Mouse (Mus musculus): ENCODE measurements around the gene Trak1.
A peak's percentile ranks its signal among the peaks of the same experiment; 100 is the strongest.

Trak1 gene

DNA sequence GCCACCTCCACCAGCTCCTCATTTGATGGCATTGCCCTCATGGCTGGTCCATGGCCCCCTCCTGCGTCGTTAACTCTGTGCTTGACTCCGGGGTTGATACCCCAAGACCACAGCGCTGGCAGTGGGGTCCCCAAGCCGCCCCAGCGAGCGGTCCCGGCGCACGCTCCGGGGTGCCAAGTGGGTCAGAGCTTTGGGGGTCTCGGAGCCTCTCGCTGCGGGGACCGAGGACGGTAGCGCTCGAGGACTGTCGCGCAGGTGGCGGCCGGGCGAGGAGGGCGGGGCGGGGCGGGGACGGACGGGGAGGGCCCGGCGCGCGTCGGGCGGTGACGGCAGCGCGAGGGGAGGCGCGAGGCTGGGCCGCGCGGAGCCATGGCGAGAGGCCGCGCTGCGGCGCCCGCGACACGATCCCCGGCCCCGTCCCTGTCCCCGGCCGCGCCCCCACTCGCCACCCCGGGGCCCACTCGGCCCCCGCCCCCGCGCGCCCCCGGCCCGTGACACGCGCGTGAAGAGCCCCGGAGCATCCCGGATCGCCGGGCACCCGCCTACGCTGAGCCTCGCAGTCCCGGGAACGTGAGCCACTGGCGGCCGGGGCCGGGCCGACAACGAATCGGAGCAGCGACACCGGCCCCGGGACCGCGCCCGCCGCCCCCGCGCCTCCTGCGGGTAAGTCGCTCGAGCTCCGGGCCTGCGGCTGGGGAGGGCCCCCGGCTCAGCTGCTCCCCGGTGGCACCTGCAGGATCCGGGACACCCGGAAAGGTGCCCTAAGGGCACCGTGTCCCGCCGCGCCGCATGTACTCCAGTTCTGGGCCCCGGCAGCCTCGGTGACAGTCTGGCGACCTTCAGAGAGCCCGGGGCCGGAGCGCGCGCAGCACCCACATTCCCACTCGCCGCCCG is at the start of gene Trak1:
Gene Trak1 (plus strand): TSS at position 332 of the 894 bp plus-strand sequence.
- DNase-seq (ENCODE audit: low spot score) = no peak

DNA sequence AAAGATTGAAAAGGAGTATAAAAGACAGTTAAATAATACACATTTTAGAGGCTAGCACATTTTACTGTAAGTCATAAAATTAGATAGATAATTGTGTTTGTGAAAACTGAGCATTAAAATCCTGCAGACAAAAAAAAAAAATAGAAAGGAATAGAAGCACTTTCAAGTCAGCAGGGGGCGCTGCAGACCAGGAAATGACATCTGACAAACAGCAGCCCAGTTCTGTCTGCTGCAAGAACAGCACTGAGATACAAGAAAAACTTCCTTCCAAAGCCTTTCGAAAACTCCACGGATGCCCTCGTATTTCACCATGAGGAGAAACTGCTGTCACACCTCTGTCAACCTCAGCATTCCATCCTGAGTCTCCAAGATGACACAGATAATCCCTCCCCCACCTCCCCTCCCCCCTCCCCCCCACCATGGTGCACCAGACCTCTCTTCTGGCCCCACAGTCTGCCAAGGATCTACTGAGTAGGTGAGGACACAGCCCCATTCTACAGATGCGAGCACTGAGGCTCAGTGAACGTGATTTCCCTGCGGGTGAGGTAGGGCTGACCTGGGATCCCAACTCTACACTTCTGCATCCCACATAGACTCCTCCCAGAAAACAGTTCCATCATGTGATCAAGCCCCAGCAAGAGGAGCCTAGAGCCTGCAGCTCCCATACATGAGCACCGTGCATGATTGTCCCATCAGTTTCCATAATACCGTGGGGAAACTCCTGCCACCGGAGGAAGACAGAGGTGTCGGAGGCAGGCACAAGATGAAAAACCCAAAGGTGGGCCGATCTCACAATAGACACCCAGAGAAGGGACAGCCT is 49.1 kb upstream of the Trak1 start:
- peak; percentile 62 for DNase-seq (ENCODE audit: low spot score)

DNA sequence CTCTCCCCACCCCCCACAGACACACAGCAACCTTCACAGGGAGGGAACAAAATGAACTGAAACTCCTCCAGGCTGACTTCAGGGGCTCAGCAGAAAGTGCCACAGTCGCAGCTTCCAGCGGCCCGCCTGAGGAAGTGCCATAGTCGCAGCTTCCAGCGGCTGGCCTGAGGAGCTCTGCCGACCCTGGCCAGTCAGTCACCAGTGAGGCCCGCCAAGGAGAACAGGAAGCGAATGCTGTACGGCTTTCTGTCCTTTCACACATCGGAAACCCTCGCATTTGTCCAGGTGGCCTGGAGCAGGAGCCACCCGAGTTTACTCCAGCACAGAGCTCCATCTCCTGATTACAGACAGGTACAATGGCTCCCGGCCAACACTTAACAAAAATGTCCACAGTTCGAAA is 47.5 kb upstream of the Trak1 start:
- peak; percentile 8 for DNase-seq (ENCODE audit: low spot score)

DNA sequence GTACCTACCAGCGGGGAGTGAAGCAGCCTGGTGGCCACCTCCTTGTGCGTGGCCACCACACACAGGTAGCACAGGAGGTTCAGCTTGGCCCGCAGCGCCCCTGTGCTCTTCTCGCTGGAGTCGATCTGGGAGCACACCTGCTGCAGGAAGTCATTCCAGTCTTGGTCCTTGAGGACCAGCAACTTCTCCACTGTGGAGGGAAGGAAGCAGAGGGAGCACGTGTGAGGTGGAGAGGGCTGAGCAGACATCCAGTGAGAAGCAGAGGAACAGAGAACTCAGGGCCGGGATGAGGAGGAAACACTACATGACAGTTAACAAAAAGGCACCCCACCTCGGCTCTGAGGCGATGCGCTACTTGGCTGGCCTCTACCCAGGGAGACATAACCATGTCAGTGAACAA is 46.4 kb upstream of the Trak1 start:
- peak; percentile 2 for DNase-seq (ENCODE audit: low spot score)

DNA sequence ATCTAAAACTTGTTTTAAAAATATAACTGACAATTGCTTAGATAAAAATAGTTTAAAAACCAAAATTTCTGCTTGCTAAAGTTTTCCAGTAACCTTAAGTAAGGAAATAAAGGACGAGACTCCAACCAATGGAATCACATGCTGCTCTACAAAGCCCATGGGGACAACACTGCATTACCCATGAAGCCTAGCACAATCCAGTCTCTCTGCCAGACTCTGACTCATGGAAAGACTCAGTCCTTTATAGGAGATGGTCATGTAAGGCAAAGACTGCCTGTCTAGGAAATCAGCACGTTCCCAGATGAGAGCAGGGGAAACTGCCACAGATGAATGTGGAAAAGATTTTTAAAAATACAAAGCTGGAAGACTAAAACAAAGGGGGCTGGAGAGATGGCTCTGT is 43.3 kb upstream of the Trak1 start:
- DNase-seq (ENCODE audit: low spot score) = peak; percentile 3

DNA sequence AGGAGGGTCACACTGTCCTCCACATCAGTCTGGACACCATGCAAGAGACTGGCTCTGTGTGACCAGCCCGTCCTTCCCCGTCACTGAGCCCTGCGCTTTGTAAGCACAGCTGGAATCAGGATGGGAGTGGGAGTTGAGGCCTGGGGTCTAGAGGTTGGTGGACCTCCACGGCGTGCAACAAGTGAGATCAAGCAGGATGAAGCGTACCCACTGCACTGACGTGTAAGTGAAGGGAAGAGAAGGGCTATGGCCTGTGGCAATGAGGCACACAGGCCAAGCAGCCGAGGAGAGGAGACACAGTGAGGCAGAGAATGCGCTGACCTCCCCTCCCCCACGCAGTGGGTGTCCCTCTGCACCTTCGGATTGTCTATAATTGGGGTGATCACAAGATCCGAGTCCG is 42.5 kb upstream of the Trak1 start:
- DNase-seq (ENCODE audit: low spot score) = peak; percentile 2

DNA sequence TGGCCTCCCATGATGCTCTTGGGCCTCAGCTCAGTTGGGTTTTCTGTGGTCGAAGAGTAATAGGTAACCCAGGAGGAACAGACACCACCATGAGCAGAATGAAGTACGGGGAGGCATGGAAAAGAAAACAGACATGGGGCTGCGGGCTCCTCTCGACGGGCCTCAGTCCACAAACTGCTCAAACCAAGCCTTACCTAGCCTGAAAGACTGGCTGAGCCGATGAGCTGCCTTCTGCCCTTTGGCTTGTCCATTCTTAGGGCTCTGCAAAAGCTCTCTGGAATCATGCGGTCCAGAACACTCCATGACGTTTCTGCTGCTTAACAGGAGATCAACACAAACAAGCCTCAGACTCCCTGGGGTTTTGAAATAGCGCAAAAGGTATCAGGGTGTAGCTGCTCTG is 40.2 kb upstream of the Trak1 start:
- no peak for DNase-seq (ENCODE audit: low spot score)

DNA sequence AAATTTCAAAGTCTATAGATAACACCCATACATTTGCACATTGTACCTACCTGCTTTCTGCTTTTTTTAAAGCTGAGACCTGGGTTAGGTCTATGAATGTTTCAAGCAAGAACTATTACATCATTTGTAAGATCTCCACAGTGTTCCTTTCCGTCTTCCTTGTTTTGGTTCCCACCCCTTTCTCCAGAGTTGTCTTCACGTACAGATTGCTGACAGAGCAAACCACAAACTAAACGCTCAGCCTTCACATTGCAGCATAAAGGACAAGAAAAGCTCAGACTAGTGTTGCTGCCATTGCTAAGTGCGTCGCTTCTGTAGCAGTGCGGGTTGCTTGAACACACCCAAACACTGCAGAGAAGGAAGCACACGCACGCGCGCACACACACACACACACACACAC is 32.0 kb upstream of the Trak1 start:
- DNase-seq (ENCODE audit: low spot score) = no peak

DNA sequence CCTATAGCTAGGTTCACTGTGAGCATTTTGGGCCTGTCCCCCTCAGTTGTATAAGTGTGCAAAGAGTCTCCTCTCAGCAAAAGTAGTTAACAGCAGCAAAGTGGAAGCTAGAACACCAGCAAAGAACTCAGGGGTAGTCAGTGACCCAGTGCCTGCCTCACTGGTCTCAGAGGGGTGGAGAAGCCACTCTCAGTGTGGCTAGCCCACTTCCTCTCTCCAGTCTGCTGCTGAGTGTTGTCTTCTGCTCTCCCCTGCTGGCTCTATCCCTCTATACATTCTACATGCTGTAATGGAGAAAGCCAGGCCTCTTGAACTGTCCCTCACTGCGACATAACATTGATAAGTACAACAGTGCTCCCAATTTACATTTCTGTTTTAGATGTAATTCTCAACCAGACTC is 26.2 kb upstream of the Trak1 start:
- DNase-seq (ENCODE audit: low spot score) = no peak

DNA sequence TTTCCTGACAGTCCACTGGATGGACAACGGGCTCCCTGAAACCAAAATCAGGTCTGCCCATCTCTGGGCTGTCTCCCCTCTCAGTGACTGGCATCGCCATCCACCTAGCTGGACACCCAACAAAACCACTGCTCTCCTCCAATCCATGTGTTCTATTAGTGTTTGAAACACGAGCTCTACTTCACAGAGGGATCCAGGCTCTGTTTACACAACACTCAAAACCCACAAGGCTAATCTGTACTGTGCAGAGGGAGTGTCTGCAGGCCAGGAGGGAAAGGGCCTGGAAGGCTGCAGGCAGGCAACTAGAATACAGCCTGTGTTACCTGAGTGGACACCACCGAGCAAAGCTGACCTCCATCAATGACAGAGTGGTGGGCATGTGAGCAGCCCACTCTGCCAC is 25.7 kb upstream of the Trak1 start:
- no peak for DNase-seq (ENCODE audit: low spot score)

DNA sequence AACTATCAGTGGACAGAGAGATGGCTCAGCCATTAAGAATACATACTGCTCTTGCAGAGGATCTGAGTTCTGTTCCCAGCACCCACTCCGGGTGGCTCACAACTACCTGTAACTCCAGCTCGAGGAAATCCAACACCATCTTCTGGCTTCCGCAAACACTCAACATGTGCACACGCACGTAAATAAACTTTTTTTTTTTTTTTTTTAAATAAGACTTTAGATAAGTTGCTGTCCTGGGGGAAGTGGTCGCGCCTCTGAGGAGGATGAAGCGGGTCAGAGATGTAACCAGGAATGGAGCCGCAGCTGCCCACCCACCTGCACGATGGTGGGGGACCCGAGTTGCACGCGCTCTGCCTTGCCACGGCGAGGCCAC is 20.6 kb upstream of the Trak1 start:
- DNase-seq (ENCODE audit: low spot score) = no peak

DNA sequence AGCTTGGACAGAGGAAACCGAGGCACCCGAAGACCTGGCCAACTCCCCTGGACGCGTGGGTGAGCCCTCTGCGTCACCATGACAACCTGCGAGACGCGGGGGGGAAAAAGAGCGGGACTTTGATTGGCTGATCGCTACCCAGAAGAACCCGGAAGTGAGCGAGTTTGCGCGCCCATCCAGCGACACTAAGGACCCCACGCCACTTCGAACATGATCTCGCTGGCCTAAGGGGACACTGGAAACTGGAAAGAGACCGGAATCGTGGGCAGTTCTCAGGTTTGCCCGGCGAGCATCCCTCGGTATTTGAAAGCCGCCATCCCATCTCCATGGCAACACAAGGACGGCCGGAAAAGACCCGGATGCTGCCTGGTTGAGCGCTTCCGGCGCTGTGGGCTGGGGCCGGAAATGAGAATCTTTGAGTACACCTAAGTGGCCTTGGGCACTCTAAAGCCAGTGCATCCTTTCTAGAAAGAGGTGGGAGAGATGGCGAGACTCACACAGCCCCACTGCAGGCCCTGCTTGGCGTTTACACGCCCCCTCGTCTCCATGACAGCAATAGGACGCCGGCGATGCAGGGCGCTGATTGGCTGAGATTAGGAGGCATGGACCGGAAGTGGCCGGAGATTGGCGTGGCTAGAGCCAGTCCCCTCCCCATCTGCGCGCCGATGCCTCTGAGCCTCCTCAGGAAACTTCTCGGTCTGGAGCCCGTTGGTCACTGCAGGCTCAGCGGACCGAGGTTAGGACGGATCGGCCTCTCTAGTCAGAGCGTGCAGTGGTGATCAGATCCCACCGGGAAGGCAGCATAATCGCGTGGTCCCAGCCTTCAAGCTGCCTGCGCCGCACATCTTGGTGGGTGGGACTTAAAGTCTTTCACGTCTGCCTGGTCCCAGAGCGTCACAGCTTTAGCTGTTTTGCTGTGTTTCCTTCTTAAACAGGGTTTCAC is 19.9 kb upstream of the Trak1 start, which contains the start of gene Ulk4:
Gene Ulk4 (minus strand): TSS at position 80 of the 943 bp plus-strand sequence.
- peak; percentile 92 for DNase-seq (ENCODE audit: low spot score)

DNA sequence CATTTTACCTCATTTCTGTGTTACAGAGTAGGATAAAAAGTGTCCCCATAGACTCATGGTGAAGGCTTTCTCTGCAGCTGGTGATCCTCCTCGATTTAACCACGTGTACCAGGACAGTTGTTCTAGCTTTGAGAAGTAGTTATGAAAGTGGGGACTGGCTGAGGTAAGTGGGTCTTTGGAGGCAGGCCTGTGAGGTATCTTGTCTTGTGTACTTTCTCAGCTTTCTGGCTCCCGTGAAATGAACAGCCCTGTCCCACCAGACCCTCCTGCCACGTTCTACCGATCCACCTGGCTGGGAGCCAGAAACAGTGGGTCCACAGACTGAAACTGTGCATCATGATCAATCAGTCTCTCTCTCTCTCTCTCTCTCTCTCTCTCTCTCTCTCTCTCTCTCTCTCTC is 18.1 kb upstream of the Trak1 start:
- DNase-seq (ENCODE audit: low spot score) = no peak

DNA sequence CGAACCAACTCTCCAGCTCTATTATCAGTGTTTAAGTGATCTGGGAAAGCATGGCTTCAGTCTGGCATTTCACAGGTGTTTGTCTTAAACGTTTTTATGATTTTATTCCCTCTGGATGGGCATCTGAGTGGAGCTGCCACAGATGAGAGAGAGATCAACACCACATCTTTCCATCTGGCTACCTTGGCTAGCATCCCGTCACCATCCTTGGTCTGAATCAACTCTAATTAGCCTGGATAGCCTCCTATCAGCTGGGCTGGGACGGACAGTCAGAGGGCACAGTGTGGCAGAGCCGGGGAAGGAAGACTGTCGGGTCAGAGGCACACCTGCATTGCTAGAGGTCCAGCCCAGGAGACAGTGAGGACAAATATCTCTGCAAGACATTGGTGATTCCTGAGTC is 15.4 kb upstream of the Trak1 start:
- DNase-seq (ENCODE audit: low spot score) = no peak

DNA sequence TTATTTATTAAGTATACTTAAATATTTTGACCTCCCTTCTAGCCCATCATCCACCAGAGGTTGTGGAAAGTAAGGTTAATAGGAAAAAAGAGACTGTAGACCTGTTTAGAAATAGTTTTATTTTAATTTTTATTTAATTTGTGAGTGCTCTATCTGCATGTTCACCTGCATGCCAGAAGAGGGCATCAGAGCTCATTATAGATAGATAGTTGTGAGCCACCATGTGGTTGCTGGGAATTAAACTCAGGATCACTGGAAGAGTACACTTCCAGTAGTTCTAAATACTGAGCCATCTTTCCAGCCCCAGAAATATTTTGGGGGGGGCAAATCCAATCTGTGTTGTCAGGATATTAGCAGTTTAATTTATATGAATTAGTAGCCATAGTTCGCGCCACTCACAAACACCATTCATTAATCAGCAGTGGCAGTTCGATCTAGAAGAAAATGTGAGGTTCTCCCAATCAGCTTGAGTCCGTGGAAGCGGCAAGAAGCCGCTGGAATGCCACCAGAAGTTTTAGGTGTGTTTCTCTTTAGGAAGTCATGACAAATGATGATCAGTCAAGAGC is 13.6 kb upstream of the Trak1 start:
- DNase-seq (ENCODE audit: low spot score) = no peak

DNA sequence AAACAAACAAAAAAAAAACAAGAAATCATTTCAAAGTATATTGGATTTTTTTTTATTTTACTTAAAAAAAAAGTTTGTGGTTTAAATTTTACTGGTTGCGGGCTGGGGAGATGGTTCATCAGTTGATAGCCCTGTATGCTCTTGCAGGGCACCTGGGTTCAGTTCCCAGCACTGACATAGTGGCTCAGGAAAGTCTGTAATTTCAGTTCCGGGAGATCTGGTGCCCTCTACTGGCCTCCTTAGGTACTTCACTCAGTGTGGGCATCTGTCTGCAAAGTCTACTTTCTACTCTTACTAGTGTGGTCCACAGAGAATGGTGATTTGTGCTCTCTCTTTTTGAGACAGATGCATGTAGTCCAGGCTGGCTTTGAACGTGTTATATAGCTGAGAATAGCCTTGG is 12.9 kb upstream of the Trak1 start:
- peak; percentile 60 for DNase-seq (ENCODE audit: low spot score)

DNA sequence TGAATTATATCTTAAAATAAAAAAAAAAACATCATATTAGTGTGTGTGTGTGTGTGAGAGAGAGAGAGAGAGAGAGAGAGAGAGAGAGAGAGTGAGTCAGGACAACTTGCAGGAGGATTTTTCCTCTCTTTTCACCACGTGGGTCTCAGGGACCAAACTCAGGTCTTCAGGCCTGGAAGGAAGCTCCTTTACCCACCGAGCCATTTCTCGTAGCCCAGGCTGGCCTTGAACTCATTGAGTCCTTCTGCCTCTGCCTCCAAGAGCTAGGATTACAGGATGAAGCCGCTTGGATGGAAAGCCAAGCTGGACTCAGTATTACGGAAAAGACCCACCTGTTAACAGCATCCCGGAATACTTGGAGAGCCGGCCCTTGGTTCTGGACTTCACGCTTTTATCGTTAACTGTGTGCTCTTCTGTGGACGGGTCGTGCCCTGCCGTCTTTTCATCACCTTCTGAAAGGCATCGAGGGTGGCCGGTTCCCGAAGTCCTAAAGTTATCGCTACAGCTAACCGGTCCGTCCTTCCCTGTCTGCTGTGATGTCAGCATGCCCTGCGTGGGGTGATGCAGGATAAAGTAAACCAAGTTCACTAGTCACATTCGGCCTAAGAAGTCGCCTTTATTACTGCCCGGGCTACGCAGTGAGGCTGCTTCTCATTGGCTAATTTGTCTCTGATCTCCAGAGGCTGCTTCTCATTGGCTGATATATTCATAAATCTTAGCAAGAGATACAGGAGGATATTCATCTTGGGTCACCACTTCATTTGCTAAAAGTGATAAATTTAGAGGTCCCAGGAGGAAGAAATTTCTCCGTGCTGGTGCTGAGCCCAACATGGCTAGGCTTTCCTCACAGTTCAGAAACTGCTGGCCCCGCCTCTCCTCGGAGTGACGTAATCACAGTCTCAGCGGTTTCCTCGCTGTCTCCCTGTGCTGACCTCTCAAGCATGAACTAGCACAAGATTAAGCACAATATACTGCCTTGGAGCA is 11.7 kb upstream of the Trak1 start:
- peak; percentile 57 for DNase-seq (ENCODE audit: low spot score)

DNA sequence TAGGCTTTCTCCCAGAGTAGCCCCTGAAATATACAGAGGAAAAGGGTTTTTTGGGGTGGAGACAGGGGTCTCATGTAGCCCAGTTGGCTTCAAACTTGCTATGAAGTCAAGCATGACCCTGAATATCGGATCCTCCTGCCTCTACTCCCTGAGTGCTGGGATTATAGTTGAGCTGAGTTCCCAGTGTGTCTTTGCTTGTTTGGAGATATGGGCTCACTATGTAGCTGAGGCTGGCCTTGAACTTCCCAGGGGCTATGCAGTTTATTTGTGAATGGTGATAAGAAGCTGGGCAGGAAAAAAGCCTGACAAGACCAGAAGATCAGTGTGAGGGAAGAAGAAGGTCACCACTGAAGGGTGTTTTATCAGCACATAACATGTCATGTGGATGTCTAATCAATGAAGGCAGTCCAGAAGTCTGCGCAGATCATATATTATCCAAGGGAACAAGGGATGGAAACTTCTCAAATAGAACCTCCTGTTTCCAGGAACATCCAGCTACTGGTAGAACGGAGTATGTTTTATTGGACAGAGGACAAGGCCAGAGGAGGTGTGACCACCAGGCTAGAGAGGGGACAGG is 10.9 kb upstream of the Trak1 start:
- DNase-seq (ENCODE audit: low spot score) = no peak

DNA sequence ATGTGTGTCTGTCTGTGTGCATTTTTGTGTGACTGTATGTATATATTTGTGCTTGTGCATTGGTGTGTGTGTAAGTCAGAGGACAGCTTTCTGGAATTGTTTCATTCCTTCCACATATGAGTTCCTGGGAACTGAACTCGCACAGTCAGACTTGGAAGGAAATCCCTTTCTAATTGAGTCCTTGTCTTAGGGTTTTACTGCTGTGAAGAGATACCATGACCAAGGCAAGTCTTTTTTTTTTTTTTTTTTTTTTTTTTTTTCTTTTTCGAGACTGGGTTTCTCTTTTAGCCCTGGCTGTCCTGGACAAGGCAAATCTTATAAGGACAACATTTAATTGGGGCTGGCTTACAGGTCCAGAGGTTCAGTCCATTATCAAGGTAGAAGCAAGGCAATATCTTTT is 6.0 kb upstream of the Trak1 start:
- no peak for DNase-seq (ENCODE audit: low spot score)

DNA sequence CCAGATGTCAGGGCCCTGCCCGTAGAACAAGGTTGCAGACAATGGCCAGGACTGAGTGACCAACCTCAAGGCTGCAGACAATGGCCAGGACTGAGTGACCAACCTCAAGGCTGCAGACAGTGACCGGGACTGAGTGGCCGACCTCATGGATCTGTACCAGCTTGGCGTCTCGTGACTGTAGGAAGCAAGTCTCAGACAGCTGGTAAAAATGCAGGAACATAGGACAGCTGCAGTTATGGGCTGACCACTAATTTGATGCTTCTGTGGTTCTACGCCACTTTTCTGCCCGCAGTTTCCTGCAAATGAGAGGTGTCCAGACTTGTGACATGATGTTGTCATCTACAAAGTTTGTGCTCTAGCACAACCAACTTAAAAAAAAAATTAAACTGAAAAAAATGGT is 4.1 kb upstream of the Trak1 start:
- DNase-seq (ENCODE audit: low spot score) = no peak

All from testis, postnatal 14 days (tissue).